Mouse (Mus musculus): ENCODE data around the gene Arhgap22.

The Arhgap22 gene

GRCm38 (mm10) chr14:33290038-33290437 lies 76.2 kb downstream of the Arhgap22 start:
- DNase-seq: no peak

- DNase-seq: no peak
Measured at GRCm38 (mm10) chr14:33294488-33294887, 80.7 kb downstream of the Arhgap22 start.

GRCm38 (mm10) chr14:33296698-33297341 lies 83.0 kb downstream of the Arhgap22 start:
- no peak for DNase-seq

- DNase-seq: no peak
Measured at GRCm38 (mm10) chr14:33300591-33300990, 86.8 kb downstream of the Arhgap22 start.

- peak; percentile 52 for DNase-seq
Measured at GRCm38 (mm10) chr14:33303348-33303819, 89.6 kb downstream of the Arhgap22 start.

- DNase-seq: no peak
Measured at GRCm38 (mm10) chr14:33305645-33306281, 91.9 kb downstream of the Arhgap22 start.

- no peak for DNase-seq
Measured at GRCm38 (mm10) chr14:33310719-33311118, 96.9 kb downstream of the Arhgap22 start.

- DNase-seq: no peak
Measured at GRCm38 (mm10) chr14:33312309-33312708, 98.5 kb downstream of the Arhgap22 start.

- peak; percentile 67 for DNase-seq
Measured at GRCm38 (mm10) chr14:33313624-33314023, 99.8 kb downstream of the Arhgap22 start.

GRCm38 (mm10) chr14:33314160-33314559 lies 100.3 kb downstream of the Arhgap22 start:
- peak; percentile 29 for DNase-seq

- DNase-seq: no peak
Measured at GRCm38 (mm10) chr14:33315111-33315510, 101.3 kb downstream of the Arhgap22 start.

- DNase-seq: no peak
Measured at GRCm38 (mm10) chr14:33315771-33316170, 101.9 kb downstream of the Arhgap22 start.

- no peak for DNase-seq
Measured at GRCm38 (mm10) chr14:33317946-33318345, 104.1 kb downstream of the Arhgap22 start.

GRCm38 (mm10) chr14:33319541-33320521 lies 106.0 kb downstream of the Arhgap22 start:
- peak; percentile 29 for DNase-seq

GRCm38 (mm10) chr14:33320856-33321255 lies 107.0 kb downstream of the Arhgap22 start:
- DNase-seq: no peak

GRCm38 (mm10) chr14:33322661-33323088 lies 108.8 kb downstream of the Arhgap22 start:
- peak; percentile 50 for DNase-seq

- DNase-seq: no peak
Measured at GRCm38 (mm10) chr14:33324556-33324955, 110.7 kb downstream of the Arhgap22 start.

- DNase-seq: no peak
Measured at GRCm38 (mm10) chr14:33328369-33328768, 114.5 kb downstream of the Arhgap22 start.

- DNase-seq: no peak
Measured at GRCm38 (mm10) chr14:33329297-33329805, 115.5 kb downstream of the Arhgap22 start.

GRCm38 (mm10) chr14:33330986-33331385 lies 117.2 kb downstream of the Arhgap22 start:
- DNase-seq: no peak

GRCm38 (mm10) chr14:33331627-33332026 lies 117.8 kb downstream of the Arhgap22 start:
- DNase-seq: no peak

- no peak for DNase-seq
Measured at GRCm38 (mm10) chr14:33333833-33334232, 120.0 kb downstream of the Arhgap22 start.

- no peak for DNase-seq
Measured at GRCm38 (mm10) chr14:33334402-33334801, 120.6 kb downstream of the Arhgap22 start.
